Mouse (Mus musculus) left cerebral cortex, postnatal 4 days (tissue): ENCODE data around the gene Gm42791. TPM values are rescaled to one million over a fixed set of nuclear protein-coding genes. Genes with fewer than 3 reads are reported as not detected.

Experiments
- DNase-seq: peaks from one replicate; pipeline ENCODE4 v3.0.0-alpha.2; 2022
- intact Hi-C: fragments of 180-260 bp; cut with DNase I; formaldehyde crosslinking; loops from one replicate; pipeline ENCODE4 v1.15.1; 2025
- total RNA-seq, 2 experiments: library from RNA; stranded (reverse); gene quantifications; 2 replicates each; pipeline ENCODE4 v1.2.3; 2021

Gene Gm42791
- total RNA-seq, 2 experiments from 2014 or later: 9.4 to 16.6 TPM

DNA sequence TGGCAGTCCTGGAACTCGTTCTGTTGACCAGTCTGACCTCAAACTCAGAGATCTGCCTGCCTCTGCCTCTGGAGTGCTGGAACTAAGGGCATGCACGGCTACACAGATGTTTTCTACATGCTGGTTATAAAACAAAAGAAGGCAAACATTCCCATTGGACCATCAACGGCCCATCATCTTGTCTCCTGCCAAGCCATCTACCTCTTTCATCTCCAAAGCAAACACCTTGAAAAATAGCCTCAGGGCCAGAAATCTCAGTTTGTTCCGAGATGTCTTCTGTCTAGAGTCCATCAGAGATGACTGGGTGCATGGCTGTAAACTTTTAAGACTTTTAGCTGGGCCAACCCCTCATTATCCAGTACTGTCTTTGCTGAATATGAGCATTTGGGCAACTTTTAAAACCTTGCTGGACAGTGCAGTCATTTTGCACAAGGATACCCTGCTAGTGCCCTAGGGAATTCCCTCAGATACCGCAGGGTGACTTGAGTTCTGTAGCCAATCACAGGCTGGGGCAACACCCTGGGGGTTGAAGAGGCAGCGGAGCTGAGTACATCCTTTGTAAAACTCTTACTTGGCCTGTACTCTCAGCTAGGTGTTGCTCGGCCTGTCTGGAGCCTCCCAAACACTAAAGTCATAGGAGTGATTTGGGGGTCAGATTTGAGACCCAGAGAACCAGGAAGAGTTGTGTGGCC lies 19.0 kb upstream of the Gm42791 start:
- intact Hi-C loops: no loop called here

DNA sequence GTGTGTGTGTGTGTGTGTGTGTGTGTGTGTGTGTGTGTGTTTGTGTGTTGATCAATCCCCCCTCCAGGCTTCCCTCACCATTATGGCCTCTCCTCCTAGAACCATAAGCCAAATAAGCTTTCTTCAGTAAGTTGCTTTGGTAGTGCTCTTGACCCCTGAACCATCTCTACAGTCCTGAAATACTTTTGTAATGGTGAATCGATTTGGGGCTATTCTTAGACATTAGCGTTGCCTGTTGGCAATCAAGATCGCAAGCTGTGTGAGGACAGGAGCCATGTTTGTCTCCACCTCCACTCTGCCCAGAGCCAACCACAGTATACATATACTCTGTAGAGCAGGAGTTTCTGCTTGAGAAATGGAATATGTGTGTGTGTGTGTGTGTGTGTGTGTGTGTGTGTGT lies 14.2 kb upstream of the Gm42791 start:
- DNase-seq: no peak

More for the DNA sequence above, 19.0 kb upstream of the Gm42791 start:
- no peak for DNase-seq

DNA sequence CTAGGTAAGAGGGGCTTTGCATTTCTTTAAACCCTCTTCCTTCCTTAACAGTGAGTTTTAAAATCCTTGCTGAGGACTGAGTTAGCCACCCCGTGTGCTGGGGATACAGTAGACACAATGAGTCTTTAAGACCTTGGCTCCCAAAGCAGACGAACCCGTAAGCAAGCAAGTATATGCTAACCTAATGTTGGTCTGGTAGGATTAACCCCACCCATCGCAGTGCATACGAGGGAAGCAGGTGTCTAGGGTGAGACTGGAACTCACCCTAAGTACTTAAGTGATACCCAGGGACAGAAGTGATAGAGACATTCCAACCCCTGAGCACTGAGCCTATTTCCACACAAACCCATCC lies 12.3 kb upstream of the Gm42791 start:
- intact Hi-C loops: no loop called here
- no peak for DNase-seq

More for the DNA sequence above, 14.2 kb upstream of the Gm42791 start:
- intact Hi-C loops: no loop called here

DNA sequence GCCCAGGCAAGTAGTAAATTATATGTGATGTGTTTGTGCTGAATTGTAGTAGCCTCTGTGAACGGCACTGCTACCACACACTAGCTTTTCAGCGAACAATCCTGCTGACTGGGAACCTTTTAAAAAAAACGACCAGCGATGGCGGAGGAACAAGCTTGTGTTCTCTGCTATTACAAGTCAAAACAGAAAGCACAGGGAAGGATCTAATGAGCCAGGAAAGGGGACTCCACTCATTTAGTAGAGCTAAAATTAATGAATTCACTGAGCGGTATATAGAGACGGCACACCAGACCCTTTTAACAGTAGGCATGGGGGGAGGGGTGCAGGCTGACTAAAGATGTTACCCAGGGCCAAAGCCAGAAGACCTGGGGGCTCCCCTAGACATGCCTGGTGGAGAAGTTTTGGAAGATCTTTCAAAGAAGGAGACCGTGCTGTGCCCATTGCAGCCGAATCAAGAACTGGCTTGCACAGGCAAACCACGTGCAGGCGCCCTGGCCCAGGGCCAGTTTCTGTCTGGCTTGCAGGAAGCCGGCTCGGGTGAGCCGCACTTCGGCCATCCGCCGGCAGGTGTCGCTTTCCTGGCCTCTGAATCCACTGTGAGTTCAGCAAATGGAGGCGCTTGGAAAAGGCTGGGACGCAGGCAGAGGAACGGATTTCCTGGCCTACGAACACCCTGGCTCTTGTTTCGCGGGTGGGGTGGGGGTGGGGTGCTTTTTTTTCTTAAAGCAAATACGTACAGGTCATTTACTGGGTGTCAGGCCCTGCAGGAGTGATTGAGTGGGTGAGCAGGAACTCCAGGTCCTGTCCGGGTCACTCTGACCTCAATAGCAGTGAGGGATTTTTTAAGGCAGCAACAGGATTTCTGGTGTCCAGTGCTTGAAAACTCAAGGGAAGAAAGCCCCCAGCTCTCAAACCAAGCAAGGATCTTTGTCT lies 11.7 kb upstream of the Gm42791 start:
- DNase-seq: peak; percentile 100
- intact Hi-C loops: no loop called here

DNA sequence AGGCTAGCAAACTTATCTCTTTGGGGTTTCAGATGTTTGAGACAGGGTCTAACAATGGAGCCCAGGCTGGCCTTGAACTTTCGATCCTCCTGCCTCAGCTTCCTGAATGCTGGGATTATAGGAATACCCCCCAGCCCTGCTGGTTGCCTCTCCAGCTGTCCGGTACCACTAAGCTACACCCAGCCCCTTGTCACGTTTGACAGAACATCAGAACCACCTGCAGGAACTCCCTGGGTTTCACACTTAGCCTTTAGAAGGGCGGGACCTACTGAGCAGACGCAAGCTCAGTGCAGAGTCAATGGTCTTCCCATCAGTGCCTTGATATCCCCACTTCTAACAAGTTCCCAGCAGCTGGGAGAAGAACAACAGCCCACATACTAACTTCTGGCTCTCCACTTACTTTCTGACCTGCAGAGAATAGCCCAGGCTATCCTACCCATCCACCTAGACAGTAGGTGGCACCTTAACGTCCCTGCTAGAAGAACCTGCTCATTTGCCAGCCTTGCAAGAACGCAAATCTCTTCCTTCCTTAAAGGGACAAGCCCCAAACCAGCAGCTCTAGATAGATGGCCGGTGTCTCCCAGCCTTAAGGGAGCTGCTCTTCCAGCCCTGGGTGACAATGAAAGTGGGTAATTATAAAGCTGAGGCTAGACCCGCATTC lies 10.9 kb upstream of the Gm42791 start:
- intact Hi-C loops: no loop called here

DNA sequence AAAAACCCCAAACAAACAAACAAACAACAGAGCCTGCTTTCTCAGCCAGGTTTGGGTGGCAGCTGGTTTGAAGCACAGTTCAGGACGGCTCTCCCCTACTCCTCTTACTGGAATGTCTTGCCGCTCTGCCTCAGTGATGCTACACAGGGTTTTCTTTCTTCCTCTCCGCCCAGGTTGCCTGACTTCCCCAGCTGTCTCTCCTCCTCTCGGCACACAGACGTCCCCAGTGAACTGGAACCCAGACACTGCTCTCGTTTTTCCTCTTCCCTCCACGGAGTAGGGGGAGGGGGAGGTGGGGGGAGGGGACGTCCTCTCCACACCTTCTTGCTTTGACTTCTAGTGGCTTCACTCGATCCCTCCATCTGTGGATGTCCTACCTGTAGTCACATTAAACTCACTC lies 10.1 kb upstream of the Gm42791 start:
- no peak for DNase-seq
- intact Hi-C loops: no loop called here

More for the DNA sequence above, 10.9 kb upstream of the Gm42791 start:
- no peak for DNase-seq

DNA sequence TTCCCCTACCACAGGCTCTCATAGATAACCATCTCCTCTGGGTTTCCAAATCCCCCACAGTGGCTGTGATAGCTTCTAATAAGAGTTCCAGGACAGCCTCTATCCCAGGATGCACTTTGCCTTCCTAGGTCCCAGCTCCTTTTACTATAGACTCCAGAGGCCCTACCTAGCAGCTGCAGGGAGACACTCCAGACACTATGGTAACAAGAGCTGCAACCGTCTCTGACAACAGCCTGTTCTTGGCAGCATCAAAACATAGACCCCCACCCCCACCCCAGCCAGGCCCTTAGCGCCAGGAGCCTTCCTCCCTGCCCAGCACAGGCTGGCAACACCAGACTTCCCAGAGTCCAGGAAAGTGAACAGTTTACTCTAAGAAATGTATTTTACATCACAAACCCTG lies 8.2 kb upstream of the Gm42791 start:
- DNase-seq: no peak
- intact Hi-C loops: no loop called here

DNA sequence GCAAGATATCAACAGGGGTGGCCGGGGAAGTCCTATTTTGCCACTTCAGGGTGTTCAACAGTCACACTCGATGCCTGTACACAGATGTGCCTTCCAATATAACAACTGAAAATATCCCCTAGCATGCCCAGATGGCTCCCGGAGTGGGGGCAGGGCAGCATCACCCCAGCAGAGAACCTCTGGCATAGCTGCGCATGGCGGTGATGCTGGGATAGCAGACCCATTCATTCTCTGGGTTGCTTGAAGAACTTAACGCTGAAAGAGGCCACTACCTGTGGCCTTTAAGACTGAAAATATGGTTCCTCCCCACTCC lies 7.8 kb upstream of the Gm42791 start:
- DNase-seq: no peak
- intact Hi-C loops: no loop called here

DNA sequence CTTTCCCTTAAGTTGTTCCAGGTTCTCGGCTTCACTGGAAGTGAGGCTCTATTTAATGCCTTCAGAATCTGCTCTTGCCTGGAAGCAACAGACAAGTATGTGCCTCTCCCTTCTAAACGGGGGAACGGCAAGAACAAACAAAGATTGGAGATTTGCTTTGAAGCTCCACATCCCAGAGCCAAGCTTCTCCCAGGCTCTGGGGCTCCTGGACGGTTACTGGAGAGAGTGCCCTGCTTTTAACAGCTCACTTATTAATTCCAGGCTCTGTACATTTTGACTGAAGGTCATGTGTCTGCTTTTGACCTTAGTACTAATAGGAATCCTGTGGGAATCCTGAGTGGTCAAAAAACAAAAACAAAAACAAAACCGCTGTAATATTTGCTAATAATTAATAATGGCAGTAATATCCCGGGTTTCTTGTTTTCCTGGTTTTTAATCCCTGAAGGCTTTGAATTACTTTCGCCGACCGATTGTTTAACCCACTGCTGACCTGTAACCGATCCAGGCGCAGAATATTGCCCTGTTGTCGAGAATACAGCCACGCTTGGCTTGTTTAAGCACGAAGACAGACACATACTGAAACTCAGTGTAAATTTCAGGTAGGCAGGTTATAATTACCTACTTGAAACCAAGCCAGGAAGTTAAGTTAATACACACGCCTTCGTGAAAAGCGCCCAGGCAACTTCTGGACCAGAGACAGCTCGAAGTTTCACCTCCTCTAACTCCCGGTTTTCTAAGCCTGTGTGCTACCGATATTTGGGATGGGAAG lies 7.3 kb upstream of the Gm42791 start:
- intact Hi-C loops: no loop called here
- DNase-seq: no peak

DNA sequence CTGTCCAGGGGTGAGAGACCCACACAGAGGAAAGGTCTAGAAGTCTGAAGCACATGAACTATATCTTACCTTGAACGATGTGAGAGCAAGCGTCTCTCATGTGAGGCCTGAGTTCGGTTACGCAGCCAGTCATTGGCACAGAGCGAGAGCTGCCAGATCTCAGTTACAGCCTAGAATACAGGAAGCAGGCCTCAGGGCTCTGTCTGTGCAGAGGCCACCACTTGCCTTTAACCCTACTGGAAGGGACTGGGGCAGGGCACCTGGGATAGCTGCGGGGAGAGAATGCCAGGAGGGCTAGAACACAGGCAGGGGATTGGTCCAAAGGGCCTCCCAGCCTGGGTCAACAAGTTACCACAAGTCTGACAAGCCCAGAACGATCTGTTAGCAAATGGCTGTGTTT lies 4.9 kb upstream of the Gm42791 start:
- DNase-seq: no peak
- intact Hi-C loops: no loop called here

DNA sequence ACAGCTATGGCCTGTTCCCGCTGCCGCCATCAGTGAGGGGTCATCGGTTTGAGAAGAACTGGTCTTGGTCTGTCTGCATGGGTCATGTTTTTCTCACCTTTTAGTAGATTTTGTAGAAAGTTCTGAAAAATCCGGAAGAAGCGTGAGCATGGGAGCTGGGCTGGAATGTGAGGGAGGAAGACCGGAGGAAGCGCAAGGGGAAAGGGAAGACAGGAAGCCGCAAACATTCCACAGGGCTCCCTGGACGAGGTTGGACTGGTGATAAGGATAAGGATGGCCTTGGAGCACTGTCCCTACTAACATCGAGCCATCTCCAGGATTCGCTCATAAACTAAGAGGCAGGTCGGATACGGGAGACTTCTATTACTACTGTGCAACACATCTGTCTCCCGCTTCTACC lies 3.6 kb upstream of the Gm42791 start:
- intact Hi-C loops: no loop called here
- no peak for DNase-seq

DNA sequence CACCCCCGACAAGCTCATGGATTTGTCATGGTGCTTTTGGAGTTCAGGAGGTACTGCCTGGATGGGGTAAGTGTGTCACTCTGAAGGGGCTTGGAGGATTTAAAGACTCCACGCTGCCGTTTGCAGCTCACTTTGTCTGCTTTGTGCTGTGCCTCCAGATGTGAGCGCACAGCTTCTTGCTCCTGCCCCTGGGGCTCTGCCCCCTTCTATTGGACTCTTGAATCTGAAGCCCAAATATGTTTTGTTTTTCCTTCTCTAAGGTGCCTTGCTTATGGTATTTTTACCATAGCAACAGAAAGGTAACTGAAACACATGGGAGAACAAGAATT lies 1.7 kb upstream of the Gm42791 start:
- no peak for DNase-seq
- intact Hi-C loops: no loop called here

DNA sequence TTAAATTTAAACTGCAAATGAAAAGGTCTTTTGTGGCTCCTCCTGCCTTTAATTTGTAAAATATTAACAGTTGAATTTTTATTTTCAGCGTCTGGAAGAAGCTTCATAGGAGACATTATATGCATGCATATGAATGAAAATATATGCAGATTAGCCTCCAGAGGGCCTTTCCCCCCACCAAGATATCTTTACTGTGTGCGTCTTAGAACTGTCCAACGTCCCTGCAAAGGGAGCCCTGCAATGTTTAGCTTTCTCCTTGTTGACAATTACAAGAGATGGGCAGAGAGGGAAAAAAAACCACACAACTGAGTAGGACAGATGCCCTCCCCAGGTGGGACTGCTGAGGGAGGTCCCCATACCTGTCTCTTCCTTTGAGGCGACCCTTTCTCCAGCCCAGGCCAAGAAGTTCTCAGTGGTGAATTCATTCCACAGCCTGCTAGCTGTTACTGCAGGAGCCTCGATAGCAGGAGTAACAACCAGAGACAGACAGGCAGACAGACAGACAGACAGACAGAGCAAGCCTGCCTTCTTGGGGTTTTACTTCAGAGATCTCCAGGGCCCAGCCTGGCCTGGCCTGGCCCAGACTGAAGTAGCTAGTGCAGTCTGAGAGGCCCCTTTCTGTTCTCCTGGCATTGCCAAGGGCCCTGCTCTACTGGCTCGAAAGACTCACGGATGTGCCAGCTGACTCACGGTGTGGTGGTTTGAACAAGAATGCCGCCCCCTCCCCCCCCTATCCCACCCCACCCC lies 1.2 kb upstream of the Gm42791 start:
- intact Hi-C loops: no loop called here
- no peak for DNase-seq

DNA sequence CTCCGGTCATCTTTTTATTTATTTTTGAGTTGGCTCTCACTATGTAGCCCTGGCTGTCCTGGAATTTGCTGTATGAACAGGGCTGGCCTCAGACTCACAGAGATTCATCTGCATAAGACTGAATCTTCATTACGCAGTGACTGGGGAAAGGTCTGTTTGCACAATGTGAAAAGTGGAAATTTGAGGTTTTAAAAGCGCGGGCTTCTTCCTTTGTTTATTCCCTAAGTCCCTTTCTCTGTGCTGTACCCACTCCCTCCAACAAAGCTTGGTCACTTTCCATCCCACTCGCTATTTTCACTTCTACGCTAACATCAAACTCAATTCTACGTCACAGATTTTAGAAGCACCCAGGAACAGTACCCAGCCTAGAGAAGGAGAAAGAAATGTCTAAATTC lies 639 bp downstream of the Gm42791 start:
- intact Hi-C loops: no loop called here
- DNase-seq: no peak

DNA sequence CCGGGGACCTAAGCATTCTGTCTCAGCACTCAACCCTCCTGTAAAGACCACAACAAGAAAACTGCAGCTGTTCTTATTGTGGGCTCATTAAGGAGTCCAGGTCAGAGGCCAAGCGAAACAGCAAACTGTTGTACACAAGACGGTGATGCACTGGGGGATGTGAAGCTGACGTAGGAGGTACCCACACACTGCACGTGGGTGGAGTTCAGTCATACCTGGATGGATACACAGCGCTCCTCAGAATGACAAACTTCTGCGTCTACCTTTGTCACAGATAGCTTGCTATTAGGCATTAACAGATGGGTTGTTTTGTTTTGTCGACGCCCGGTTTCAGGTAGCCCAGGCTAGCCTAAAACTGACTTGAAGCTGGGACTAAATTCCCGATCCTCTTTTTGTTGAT lies 2.3 kb downstream of the Gm42791 start:
- intact Hi-C loops: no loop called here

DNA sequence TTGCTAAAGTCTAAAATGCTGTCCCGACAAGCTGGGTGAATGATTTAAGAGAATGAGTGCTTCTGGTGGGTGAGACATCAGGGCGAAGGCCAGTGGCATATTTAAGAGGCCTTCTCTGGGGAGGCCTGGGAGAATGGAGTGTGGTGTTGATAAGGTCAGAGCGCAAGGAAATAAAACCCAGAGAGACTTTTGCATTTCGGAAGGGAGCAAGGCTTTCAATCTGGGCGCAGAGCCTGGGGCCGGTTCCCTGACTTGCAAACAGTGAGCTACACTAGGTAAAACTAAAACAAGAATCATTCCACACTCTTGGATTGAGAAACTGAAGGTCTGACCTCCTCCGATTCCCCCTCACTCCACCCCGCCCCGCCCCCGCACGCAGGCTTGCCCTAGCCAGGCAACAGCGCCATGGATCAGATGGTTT lies 4.0 kb downstream of the Gm42791 start:
- intact Hi-C loops: no loop called here
- no peak for DNase-seq

More for the DNA sequence above, 2.3 kb downstream of the Gm42791 start:
- DNase-seq: no peak

DNA sequence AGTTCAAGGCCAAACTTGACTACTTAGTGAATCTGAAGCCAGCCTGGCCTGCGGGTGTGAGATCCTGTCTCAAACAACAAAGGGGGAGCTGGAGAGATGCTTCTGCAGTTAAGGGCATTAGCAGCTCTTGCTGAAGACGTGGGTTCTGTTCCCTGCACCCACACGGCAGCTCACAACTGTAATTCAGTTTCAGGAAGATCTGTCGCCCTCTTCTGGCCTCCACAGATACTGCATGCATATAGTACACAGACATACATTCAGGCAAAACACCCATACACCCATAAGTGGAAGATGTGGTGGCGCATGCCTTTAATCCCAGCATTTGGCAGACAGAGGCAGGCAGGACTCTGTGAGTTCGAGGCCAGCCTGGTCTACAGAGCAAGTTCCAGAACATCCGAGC lies 5.5 kb downstream of the Gm42791 start:
- intact Hi-C loops: no loop called here
- no peak for DNase-seq

DNA sequence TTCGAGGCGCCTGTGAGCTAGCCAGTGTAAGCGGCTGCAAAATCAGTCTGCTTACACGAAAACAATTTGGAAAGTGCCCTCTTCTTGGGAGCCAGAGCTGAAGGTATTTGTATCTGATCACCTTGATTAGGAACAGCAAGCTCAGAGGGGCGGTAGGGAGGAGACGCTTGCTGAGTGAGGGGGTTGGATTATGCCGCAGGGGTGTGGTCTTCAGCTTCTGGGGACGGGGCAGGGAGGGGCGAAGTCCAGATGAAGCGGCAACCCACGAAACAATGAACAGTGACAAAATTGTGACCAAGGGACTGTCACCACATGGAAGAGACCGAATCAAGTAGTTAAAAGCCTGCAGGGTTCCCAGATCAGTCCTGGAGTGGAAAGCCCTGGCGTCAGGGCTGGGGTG lies 10.0 kb downstream of the Gm42791 start:
- intact Hi-C loops: no loop called here
- no peak for DNase-seq

DNA sequence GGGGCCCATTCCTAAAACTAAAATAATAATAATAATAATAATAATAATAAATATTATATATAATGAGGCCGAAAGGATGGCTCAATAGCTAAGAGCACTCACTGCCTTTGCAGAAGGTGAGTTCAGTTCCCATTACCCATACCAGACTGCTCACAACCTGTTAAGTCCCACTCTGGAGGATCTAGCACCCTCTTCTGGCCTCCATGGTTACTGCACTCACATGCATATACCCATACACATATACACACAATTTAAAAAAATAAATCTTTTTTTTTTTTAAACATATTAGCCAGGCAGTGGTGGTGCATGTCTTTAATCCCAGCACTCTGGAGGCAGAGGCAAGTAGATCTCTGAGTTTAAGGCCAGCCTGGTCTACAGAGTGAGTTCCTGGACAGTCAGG lies 11.3 kb downstream of the Gm42791 start:
- intact Hi-C loops: no loop called here
- DNase-seq: no peak

DNA sequence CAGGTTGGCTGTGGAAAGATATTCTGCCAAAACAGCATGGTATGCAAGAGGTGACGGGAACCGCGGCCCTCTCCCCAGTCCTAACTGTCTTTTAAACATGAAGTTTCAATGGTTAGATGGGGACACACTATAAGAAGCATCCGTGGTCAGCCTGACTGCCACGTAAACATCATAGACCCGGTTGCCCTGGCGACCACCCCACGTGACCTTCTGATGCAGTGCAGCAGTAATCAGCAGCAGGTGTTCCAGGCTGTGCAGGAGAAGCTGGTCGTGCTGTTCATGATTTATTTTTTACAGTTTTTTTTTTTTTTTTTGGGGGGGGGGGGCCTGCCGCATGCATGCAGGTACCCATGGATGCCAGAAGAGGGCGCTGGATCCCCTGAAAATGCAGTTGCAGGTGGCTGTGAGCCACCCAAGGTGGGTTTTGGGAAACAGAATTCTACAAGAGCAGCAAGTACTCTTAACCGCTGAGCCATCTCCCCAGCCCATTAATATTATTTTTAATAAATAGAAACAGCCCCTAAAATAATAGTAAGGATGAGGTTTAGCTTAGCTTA lies 11.8 kb downstream of the Gm42791 start:
- DNase-seq: no peak
- intact Hi-C loops: no loop called here
